Mouse (Mus musculus): ENCODE measurements around the gene Fam120a. TPM values are rescaled to one million over a fixed set of nuclear protein-coding genes. Genes with fewer than 3 reads are reported as not detected.

The Fam120a gene
- polyA plus RNA-seq, 1 experiment = 120 TPM

- DNase-seq = no peak
- 97% methylated on average over 1 of the region's 1 CpGs for WGBS
- Histone ChIP-seq H3K27me3 (ENCODE audit: control insufficient read depth, insufficient read depth, low read length) (no peaks in the 10 kb centered on the region), H3K4me1 (replicated peaks; ENCODE audit: control insufficient read depth, insufficient read depth, low read length) (no peaks in the 10 kb centered on the region), H3K36me3 (ENCODE audit: control insufficient read depth, insufficient read depth, low read length) (peaks cover 49% of the 10 kb centered on the region), H3K4me3 (ENCODE audit: control insufficient read depth, insufficient read depth, low read length) (no peak overlapping the region), H3K27ac (ENCODE audit: control insufficient read depth, insufficient read depth, low read length) (no peak overlapping the region)
- TF ChIP-seq POLR2A (IDR thresholded peaks at IDR 0.05; ENCODE audit: control insufficient read depth, extremely low read depth, insufficient read depth, low read length, poor library complexity) = no peak
- TF ChIP-seq CTCF (IDR thresholded peaks at IDR 0.05; ENCODE audit: borderline replicate concordance, control insufficient read depth, extremely low read depth, insufficient read depth, low read length, poor library complexity) = no peak
Measured at GRCm38 (mm10) chr13:48921256-48921655, 46.6 kb downstream of the Fam120a start.

- 88% methylated on average over 7 of the region's 7 CpGs for WGBS
- Histone ChIP-seq H3K4me1 (replicated peaks; ENCODE audit: control insufficient read depth, insufficient read depth, low read length) (no peaks in the 10 kb centered on the region), H3K27me3 (ENCODE audit: control insufficient read depth, insufficient read depth, low read length) (no peaks in the 10 kb centered on the region), H3K27ac (ENCODE audit: control insufficient read depth, insufficient read depth, low read length) (peak overlapping the region; percentile 26; the same call in 1 of the 2 replicates), H3K36me3 (ENCODE audit: control insufficient read depth, insufficient read depth, low read length) (peaks cover 56% of the 10 kb centered on the region), H3K4me3 (ENCODE audit: control insufficient read depth, insufficient read depth, low read length) (no peak overlapping the region)
- DNase-seq = no peak
- TF ChIP-seq POLR2A (IDR thresholded peaks at IDR 0.05; ENCODE audit: control insufficient read depth, extremely low read depth, insufficient read depth, low read length, poor library complexity) = no peak
- no peak for TF ChIP-seq CTCF (IDR thresholded peaks at IDR 0.05; ENCODE audit: borderline replicate concordance, control insufficient read depth, extremely low read depth, insufficient read depth, low read length, poor library complexity)
Measured at GRCm38 (mm10) chr13:48919756-48920415, 47.9 kb downstream of the Fam120a start.

GRCm38 (mm10) chr13:48917113-48917599 is 50.7 kb downstream of the Fam120a start:
- H3K4me3 ChIP-seq (ENCODE audit: control insufficient read depth, insufficient read depth, low read length) = no peak overlapping the region
- no peak for DNase-seq
- no peaks in the 10 kb centered on the region for H3K4me1 ChIP-seq (replicated peaks; ENCODE audit: control insufficient read depth, insufficient read depth, low read length)
- H3K27ac ChIP-seq (ENCODE audit: control insufficient read depth, insufficient read depth, low read length) = no peak overlapping the region
- no peaks in the 10 kb centered on the region for H3K27me3 ChIP-seq (ENCODE audit: control insufficient read depth, insufficient read depth, low read length)
- H3K36me3 ChIP-seq (ENCODE audit: control insufficient read depth, insufficient read depth, low read length) = peaks cover 81% of the 10 kb centered on the region
- WGBS = over 99% methylated on average over 3 of the region's 3 CpGs
- TF ChIP-seq CTCF (IDR thresholded peaks at IDR 0.05; ENCODE audit: borderline replicate concordance, control insufficient read depth, extremely low read depth, insufficient read depth, low read length, poor library complexity) = no peak
- no peak for TF ChIP-seq POLR2A (IDR thresholded peaks at IDR 0.05; ENCODE audit: control insufficient read depth, extremely low read depth, insufficient read depth, low read length, poor library complexity)

- TF ChIP-seq CTCF (IDR thresholded peaks at IDR 0.05; ENCODE audit: borderline replicate concordance, control insufficient read depth, extremely low read depth, insufficient read depth, low read length, poor library complexity) = no peak
- no peak for TF ChIP-seq POLR2A (IDR thresholded peaks at IDR 0.05; ENCODE audit: control insufficient read depth, extremely low read depth, insufficient read depth, low read length, poor library complexity)
- no peak for DNase-seq
- no peak overlapping the region for H3K27ac ChIP-seq (ENCODE audit: control insufficient read depth, insufficient read depth, low read length)
- no peaks in the 10 kb centered on the region for H3K4me1 ChIP-seq (replicated peaks; ENCODE audit: control insufficient read depth, insufficient read depth, low read length)
- WGBS = 98% methylated on average over 1 of the region's 1 CpGs
- H3K4me3 ChIP-seq (ENCODE audit: control insufficient read depth, insufficient read depth, low read length) = no peak overlapping the region
- peaks cover 80% of the 10 kb centered on the region for H3K36me3 ChIP-seq (ENCODE audit: control insufficient read depth, insufficient read depth, low read length)
- H3K27me3 ChIP-seq (ENCODE audit: control insufficient read depth, insufficient read depth, low read length) = no peaks in the 10 kb centered on the region
Measured at GRCm38 (mm10) chr13:48913680-48914079, 54.1 kb downstream of the Fam120a start.

- Histone ChIP-seq H3K36me3 (ENCODE audit: control insufficient read depth, insufficient read depth, low read length) (peaks cover 86% of the 10 kb centered on the region), H3K27ac (ENCODE audit: control insufficient read depth, insufficient read depth, low read length) (no peak overlapping the region), H3K27me3 (ENCODE audit: control insufficient read depth, insufficient read depth, low read length) (no peaks in the 10 kb centered on the region), H3K4me1 (replicated peaks; ENCODE audit: control insufficient read depth, insufficient read depth, low read length) (no peaks in the 10 kb centered on the region), H3K4me3 (ENCODE audit: control insufficient read depth, insufficient read depth, low read length) (no peak overlapping the region)
- DNase-seq = no peak
- WGBS = 94% methylated on average over 3 of the region's 3 CpGs
- TF ChIP-seq POLR2A (IDR thresholded peaks at IDR 0.05; ENCODE audit: control insufficient read depth, extremely low read depth, insufficient read depth, low read length, poor library complexity) = no peak
- TF ChIP-seq CTCF (IDR thresholded peaks at IDR 0.05; ENCODE audit: borderline replicate concordance, control insufficient read depth, extremely low read depth, insufficient read depth, low read length, poor library complexity) = no peak
Measured at GRCm38 (mm10) chr13:48913141-48913540, 54.7 kb downstream of the Fam120a start.

- no peak for DNase-seq
- TF ChIP-seq POLR2A (IDR thresholded peaks at IDR 0.05; ENCODE audit: control insufficient read depth, extremely low read depth, insufficient read depth, low read length, poor library complexity) (no peak), CTCF (IDR thresholded peaks at IDR 0.05; ENCODE audit: borderline replicate concordance, control insufficient read depth, extremely low read depth, insufficient read depth, low read length, poor library complexity) (no peak)
- Histone ChIP-seq H3K36me3 (ENCODE audit: control insufficient read depth, insufficient read depth, low read length) (peaks cover 81% of the 10 kb centered on the region), H3K4me1 (replicated peaks; ENCODE audit: control insufficient read depth, insufficient read depth, low read length) (no peaks in the 10 kb centered on the region), H3K27ac (ENCODE audit: control insufficient read depth, insufficient read depth, low read length) (no peak overlapping the region), H3K27me3 (ENCODE audit: control insufficient read depth, insufficient read depth, low read length) (no peaks in the 10 kb centered on the region), H3K4me3 (ENCODE audit: control insufficient read depth, insufficient read depth, low read length) (no peak overlapping the region)
- 96% methylated on average over 7 of the region's 7 CpGs for WGBS
Measured at GRCm38 (mm10) chr13:48911426-48911825, 56.4 kb downstream of the Fam120a start.
